Mouse (Mus musculus) spleen, adult 2 months (tissue): ENCODE data around the gene Usp7.

ENCODE experiments used
- CTCF ChIP-seq: fragments of 200-500 bp; IDR thresholded peaks from 2 replicates; pipeline ENCODE4 v1.5.1; 2011; ENCODE audit warnings: mild to moderate bottlenecking, inconsistent platforms; ENCODE audit not compliant: insufficient read depth, insufficient read length, insufficient replicate concordance; ENCODE audit errors: extremely low read depth
- POLR2A ChIP-seq: fragments of 200-500 bp; IDR thresholded peaks from 2 replicates; pipeline ENCODE4 v1.6.1; 2011; ENCODE audit warnings: low read depth, low read length, inconsistent platforms

DNA sequence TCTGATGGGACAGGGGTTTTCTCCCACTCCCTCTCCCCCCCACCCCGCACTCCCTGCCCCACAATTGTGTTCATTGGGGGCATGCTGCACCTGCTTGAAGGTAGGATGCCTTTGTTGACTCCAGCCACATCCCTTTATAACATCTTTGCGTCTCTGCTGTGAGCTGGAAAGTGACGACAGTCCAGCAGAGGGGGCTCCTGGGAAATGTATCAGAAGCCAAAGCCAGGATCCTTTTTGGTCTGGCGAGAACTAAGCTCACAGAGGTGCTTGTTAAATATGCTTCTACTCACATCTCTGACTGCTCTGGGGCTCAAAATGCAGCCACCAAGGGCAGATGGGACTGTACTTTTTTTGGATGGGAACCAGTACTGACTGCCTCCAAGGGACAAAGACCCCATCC lies 21.0 kb downstream of the Usp7 start:
- TF ChIP-seq POLR2A: no peak
- TF ChIP-seq CTCF: no peak
